Mouse (Mus musculus) G1E (cell line): ENCODE results near the gene Olfr1058.
"Not testable (repeated sequence)": the region's sequence is repeated elsewhere in the genome, so short reads cannot be mapped to it uniquely, and the experiment has no call there.

Experiments
- CTCF ChIP-seq: IDR thresholded peaks from 2 replicates; pipeline ENCODE4 v1.5.1; 2012; ENCODE audit warnings: low read depth, low read length, inconsistent platforms, mixed read lengths
- GATA1 ChIP-seq: IDR thresholded peaks from 2 replicates; pipeline ENCODE4 v1.6.1; 2012; ENCODE audit warnings: borderline replicate concordance, low read length, inconsistent platforms, mixed read lengths

DNA sequence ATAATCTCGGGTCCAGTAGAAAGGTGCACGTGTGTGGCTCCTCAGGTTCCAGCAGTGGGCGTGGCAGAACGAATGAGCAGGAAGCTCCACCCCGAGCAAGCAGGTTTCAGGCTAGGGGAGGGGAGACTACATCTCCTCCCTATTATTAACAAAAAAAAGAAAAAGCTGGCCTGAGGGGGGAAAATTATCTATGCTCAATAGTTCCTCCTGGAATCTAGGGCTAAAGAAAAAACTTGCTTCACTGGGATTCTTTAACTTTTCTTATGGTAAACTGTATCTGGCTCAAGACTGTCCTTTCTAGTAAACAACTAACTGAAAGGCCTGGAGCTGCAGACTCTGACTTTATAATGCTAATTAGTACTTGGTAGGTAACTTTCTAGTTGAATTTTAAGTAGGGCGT is 22.0 kb downstream of the Olfr1058 start:
- not testable (repeated sequence) for TF ChIP-seq CTCF, GATA1
